Mouse (Mus musculus): Measurements from ENCODE around the gene Stap2.

DNA sequence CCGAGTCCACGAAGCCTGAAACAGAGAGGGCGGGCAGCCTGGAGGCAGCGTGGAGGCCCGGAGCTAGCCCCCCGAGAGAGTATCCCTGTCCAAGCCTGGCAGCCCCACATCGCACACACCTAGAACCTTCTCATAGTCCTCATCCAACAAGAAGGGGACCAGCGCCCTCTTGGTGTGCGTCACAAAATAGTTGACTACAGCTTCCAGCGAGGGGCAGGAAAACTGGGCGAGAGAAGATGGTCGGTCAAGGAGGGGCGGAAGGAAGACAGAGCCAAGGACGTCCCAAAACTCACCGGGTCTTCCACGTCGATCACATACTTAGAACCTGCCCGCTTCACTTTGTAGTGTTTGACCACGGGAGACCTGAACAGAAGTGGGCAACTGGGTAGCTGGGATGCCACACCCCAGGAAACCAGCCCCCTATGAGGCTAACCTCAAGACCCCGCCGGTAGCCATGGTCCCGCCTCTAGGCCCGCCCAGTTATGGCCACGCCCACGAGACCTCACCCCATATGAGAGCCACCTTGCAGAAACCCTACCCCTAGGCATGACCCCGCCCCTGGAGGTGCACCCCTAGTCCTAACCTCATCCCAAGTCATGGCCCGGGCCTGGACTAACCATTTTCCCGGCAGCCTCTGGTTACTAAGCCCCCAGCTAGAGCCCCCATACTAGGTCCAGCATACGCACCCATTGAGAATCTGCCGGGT, 5.4 kb downstream of the Stap2 start:
- TF ChIP-seq CTCF (IDR thresholded peaks at IDR 0.05; ENCODE audit: control insufficient read depth, insufficient read depth, low read length) (no peak), POLR2A (IDR thresholded peaks at IDR 0.05; ENCODE audit: borderline replicate concordance, control insufficient read depth, low read depth, low read length) (no peak)
